Mouse (Mus musculus): ENCODE measurements at regions not wholly inside any gene's neighbourhood (a gene's known extent, or its start where the extent isn't known, plus 50 kb on each side); places are given as distances from the start of the nearest gene placed in this dataset.

DNA sequence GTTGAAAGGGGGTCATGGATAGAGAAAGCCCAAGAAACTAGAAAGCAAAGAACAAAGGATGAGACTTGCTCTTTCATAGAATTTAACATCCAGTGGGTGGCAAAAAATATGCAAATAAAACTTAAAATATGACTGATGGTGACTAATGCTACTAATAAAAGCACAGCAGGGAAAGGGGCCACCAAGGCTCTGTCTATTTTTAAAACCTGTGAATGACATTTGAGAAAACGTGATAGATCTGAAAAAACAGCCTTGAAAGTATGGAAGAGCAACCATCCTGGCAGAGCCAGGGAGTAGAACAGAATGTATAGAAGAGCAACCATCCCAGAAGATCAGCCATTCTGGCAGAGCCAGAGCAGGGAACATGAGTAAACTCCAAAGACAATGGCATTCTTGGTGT is 91.9 kb upstream of the Hs3st1 start:
- peak; percentile 32 for DNase-seq (ENCODE audit: inconsistent ontology term)

- peak; percentile 75 for DNase-seq (ENCODE audit: inconsistent ontology term)
Observed at GRCm38 (mm10) chr5:39841186-39841585, 85.9 kb upstream of the Hs3st1 start.

DNA sequence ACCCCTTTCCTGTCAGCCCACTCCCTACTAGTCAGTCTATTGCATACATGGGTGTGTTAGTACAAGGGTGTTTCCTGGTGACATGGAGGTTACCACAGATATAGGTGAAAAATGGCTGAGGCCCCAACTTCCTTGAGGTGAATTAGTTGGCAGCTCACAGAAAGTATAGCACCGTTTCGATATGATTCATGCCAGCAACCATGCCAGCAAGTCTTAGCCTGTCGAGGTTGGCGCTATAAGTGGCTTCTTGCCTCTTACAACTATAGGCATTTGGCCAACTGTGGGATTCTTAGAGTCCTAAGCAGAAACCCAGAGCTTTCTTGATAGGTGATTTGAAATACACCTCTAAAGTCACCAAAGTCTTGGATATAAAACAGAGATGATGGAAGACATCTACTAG is 85.3 kb upstream of the Hs3st1 start:
- DNase-seq (ENCODE audit: inconsistent ontology term): no peak

DNA sequence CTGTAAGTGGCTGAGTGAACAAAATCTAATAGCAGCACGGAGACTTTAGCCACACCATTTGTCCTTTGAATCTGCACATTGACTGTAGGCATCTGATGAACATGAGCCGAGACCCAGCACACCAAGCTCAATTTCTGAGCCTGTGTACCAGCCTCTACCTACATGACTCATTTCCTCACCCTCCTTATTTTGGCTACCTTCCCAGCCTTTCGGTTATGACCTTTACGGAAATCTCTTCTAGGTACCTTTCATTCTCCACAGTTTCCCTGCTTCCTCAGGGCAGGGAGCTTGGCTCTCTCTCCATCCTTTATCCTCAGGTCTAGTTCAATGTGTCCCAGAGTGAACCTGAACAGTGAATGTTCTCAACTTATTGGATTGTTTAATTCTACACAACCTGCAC is 77.3 kb upstream of the Hs3st1 start:
- DNase-seq (ENCODE audit: inconsistent ontology term): no peak

DNA sequence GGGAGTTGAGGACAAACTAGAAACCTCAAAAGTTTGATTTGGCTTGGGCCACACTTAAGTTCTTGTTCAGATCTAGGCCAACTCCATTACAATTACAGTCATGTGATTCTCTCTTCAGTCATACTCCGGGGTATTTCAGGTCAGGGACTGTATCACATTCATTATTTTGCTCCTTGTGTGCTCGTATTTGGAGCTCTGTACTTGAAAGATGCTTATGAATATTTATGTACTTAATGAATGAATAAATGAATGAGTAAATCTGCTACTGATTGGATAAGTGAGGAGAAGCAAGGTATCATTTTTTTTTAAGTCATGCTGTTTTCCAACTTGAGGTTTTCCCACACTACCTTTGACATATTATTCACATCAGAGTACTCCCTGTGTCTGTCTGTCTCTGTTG is 69.4 kb upstream of the Hs3st1 start:
- DNase-seq (ENCODE audit: inconsistent ontology term): no peak

- no peak for DNase-seq (ENCODE audit: inconsistent ontology term)
Observed at GRCm38 (mm10) chr5:39806643-39807042, 51.4 kb upstream of the Hs3st1 start.

Measured in Muller cell, postnatal 12 days (primary cell).